Mouse (Mus musculus) intestine, embryonic 14.5 days (tissue): ENCODE data around the gene Fstl4. TPM values are rescaled to one million over a fixed set of nuclear protein-coding genes. Genes with fewer than 3 reads are reported as not detected.

Experiments
- ATAC-seq: fragments of 200-750 bp; cut with Nextera tagmentation; replicated peaks from 2 replicates; pipeline ENCODE4 v1.8.0; 2017; ENCODE audit warnings: low read depth, moderate number of reproducible peaks, moderate TSS enrichment, moderate library complexity; ENCODE audit not compliant: low FRiP score, low TSS enrichment
- DNase-seq: peaks from one replicate; pipeline ENCODE4 v3.0.0-alpha.2; 2018; ENCODE audit warnings: low spot score
- H3K27ac ChIP-seq: fragments of 300-500 bp; sonication (generic); 2 replicates; pipeline ENCODE4 v1.5.1; 2014; ENCODE audit warnings: low read depth, mild to moderate bottlenecking, control low read depth
- H3K27me3 ChIP-seq: fragments of 300-500 bp; sonication (generic); replicated peaks from 2 replicates; pipeline ENCODE4 v1.6.1; 2014; ENCODE audit warnings: low read length, control low read depth; ENCODE audit not compliant: control insufficient read depth, insufficient read depth
- H3K36me3 ChIP-seq: fragments of 300-500 bp; sonication (generic); 2 replicates; pipeline ENCODE4 v1.6.1; 2014; ENCODE audit warnings: low read length, control low read depth; ENCODE audit not compliant: control insufficient read depth, insufficient read depth
- H3K4me1 ChIP-seq: fragments of 300-500 bp; sonication (generic); replicated peaks from 2 replicates; pipeline ENCODE4 v1.6.1; 2014; ENCODE audit warnings: low read length, control low read depth, mixed read lengths; ENCODE audit not compliant: control insufficient read depth, insufficient read depth
- H3K4me2 ChIP-seq: fragments of 300-500 bp; sonication (generic); 2 replicates; pipeline ENCODE4 v1.6.1; 2014; ENCODE audit warnings: low read length
- H3K4me3 ChIP-seq: fragments of 300-500 bp; sonication (generic); 2 replicates; pipeline ENCODE4 v1.5.1; 2014; ENCODE audit warnings: low read depth, low read length, control low read depth, mixed read lengths
- H3K9ac ChIP-seq: fragments of 300-500 bp; sonication (generic); 2 replicates; pipeline ENCODE4 v1.6.1; 2014; ENCODE audit warnings: mild to moderate bottlenecking, low read length
- H3K9me3 ChIP-seq: fragments of 300-500 bp; sonication (generic); 2 replicates; pipeline ENCODE4 v1.6.1; 2016; ENCODE audit warnings: low read length, control low read depth; ENCODE audit not compliant: control insufficient read depth
- WGBS: fragments of 180-500 bp; shearing (Covaris S2); extraction: QIAGEN DNeasy Blood & Tissue Kit; methylation state at CpG from one replicate; pipeline ENCODE4 v1.1.7; 2014; 5-methylcytosine and 5-hydroxymethylcytosine counted together
- polyA plus RNA-seq: library from polyadenylated mRNA; unstranded; fragments of >200 nt; fragmentation: Nextera tagmentation; extraction: Ambion mirVana; gene quantifications from 2 replicates; pipeline ENCODE4 v1.2.1, GENCODE M21; 2014

Gene Fstl4
- polyA plus RNA-seq, 1 experiment from 2014 or later = 7.7 TPM

DNA sequence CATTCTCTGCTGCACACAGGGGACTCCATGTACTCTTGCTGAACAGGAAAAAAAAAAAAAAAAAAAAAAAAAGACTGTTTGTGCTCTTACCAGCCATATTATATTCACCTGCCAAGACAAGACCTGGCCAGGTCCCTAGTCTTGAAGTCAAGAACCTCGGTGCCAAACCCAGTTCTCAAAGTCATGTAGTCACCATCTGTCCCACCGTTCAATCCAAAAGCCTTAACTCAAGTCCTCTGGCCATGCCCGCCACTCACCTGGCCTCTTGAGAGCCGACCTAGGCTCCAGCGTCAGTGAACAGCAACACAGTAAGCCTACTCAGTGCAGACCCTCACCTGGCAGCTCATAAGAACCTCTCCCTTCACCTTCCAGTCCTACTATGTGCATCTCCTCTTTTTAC lies 334.9 kb downstream of the Fstl4 start:
- Histone ChIP-seq H3K4me2 (no peak overlapping the region), H3K27ac (no peak overlapping the region), H3K9me3 (no peaks in the 10 kb centered on the region), H3K36me3 (no peaks in the 10 kb centered on the region), H3K4me1 (peaks cover 7% of the 10 kb centered on the region; the same call in 1 of the 2 replicates), H3K27me3 (no peaks in the 10 kb centered on the region), H3K4me3 (no peak overlapping the region), H3K9ac (no peak overlapping the region)
- ATAC-seq = no peak
- DNase-seq = no peak
- 93% methylated on average over 5 of the region's 5 CpGs for WGBS

DNA sequence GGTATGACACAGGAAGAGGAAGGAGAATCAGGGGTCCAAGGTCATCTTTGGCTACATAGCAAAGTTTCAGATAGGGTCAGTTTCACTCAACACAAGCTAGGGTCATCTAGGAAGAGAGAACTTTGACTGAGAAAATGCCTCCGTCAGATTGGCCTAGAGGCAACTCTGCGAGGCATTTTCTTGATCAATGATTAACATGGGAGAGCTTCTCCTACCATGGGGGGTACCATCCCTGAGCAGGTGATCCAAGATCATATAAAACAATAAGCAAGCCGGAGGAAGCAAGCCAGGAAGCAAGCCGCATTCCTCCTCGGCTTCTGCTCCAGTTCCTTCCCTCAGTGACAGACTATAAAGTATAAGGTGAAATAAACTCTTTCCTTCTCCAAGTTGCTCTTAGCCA lies 337.3 kb downstream of the Fstl4 start:
- ATAC-seq (no peak), DNase-seq (no peak)
- no peaks in the 10 kb centered on the region for H3K9me3 ChIP-seq
- peaks cover 7% of the 10 kb centered on the region; the same call in 1 of the 2 replicates for H3K4me1 ChIP-seq
- no peak overlapping the region for H3K4me2 ChIP-seq
- no peak overlapping the region for H3K9ac ChIP-seq
- H3K36me3 ChIP-seq = no peaks in the 10 kb centered on the region
- WGBS = 66% methylated on average over 5 of the region's 5 CpGs
- no peak overlapping the region for H3K4me3 ChIP-seq
- no peaks in the 10 kb centered on the region for H3K27me3 ChIP-seq
- no peak overlapping the region for H3K27ac ChIP-seq

DNA sequence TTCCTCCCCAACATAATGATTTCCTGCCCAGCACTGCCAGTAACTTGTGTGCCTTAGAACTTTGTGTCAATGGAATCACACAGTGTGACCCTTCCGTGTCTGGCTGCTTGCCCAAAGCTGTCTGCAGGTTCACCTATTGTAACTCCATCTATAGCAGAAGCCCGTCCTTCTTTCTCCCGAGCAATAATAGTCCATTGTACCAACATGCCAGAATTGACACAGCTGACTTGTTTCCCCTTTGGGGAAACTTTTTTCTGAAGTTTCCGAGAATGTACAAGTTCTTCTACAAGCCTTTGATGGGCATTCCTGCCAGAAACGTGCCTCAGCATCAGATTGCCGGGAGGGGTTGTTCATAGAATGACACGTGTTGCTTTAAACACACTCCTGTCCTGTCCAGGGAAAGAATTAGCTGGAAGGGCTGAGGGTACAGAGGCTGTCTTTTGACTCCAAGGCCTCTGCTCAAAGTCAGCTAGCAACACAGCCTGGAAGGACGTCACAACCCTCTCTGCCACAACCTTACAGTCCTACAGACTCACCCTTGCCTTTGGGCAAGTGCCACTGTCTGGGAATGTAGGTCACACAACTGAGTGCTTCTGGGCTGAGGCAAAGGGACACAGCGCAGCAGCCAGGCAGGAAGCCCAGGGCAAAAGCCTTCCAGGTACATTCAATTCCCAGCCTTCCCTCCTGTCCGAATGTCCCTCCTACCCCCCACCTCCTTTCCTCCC lies 339.3 kb downstream of the Fstl4 start:
- H3K9me3 ChIP-seq = no peaks in the 10 kb centered on the region
- ATAC-seq (no peak), DNase-seq (no peak)
- no peaks in the 10 kb centered on the region for H3K36me3 ChIP-seq
- WGBS = 69% methylated on average over 10 of the region's 10 CpGs
- H3K27ac ChIP-seq = no peak overlapping the region
- no peaks in the 10 kb centered on the region for H3K27me3 ChIP-seq
- H3K9ac ChIP-seq = no peak overlapping the region
- no peak overlapping the region for H3K4me3 ChIP-seq
- no peak overlapping the region for H3K4me2 ChIP-seq
- peaks cover 3% of the 10 kb centered on the region; the same call in 1 of the 2 replicates for H3K4me1 ChIP-seq

DNA sequence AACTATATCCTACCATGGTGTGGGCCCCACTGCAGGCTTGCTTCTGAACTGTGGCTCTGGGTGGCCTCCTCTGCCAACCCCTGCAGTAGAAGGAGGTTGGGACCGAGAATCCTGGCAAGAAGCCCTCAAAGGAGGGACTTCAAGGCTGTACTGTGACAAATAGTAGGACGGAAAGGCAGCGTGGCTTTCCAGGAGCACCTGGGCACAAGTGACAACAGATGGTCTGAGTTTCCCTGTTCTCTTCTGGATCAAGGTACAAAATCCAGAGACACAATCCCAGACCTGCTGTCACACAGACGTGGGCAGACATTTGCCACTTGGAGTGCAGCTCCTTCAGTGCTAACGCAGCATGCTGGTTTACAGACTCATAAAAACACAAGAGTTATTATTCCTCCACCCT lies 343.3 kb downstream of the Fstl4 start:
- no peaks in the 10 kb centered on the region for H3K9me3 ChIP-seq

DNA sequence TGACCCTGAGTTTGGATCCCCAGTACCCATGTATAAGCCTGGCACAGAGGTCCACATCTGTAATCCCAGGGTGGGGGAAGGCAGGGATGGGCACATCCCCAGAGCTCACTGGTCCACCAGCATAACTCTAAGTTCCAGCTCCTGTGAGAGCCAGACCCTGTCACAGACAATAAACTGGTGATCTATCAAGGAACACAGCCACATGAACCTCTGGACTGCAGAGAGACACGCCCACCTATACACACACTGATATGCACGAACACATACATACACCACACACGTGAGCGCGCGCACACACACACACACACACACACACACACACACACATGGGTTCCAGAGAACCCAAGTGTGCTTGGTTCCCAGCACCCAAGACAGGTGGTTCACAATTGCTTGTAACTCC lies 344.4 kb downstream of the Fstl4 start:
- Histone ChIP-seq H3K4me1 (0 out of 2 replicates have a peak, but pooled peaks cover 6% of the 10 kb centered on the region), H3K27ac (no peak overlapping the region), H3K9ac (no peak overlapping the region), H3K4me2 (no peak overlapping the region), H3K9me3 (no peaks in the 10 kb centered on the region), H3K4me3 (no peak overlapping the region), H3K27me3 (no peaks in the 10 kb centered on the region), H3K36me3 (no peaks in the 10 kb centered on the region)
- no peak for ATAC-seq
- DNase-seq = no peak
- 87% methylated on average over 6 of the region's 6 CpGs for WGBS

More for the DNA sequence above, 343.3 kb downstream of the Fstl4 start:
- Histone ChIP-seq H3K27me3 (no peaks in the 10 kb centered on the region), H3K4me3 (no peak overlapping the region), H3K4me2 (no peak overlapping the region), H3K27ac (no peak overlapping the region), H3K9ac (no peak overlapping the region), H3K36me3 (no peaks in the 10 kb centered on the region), H3K4me1 (0 out of 2 replicates have a peak, but pooled peaks cover 6% of the 10 kb centered on the region)
- DNase-seq (no peak), ATAC-seq (no peak)
- 59% methylated on average over 5 of the region's 5 CpGs for WGBS

DNA sequence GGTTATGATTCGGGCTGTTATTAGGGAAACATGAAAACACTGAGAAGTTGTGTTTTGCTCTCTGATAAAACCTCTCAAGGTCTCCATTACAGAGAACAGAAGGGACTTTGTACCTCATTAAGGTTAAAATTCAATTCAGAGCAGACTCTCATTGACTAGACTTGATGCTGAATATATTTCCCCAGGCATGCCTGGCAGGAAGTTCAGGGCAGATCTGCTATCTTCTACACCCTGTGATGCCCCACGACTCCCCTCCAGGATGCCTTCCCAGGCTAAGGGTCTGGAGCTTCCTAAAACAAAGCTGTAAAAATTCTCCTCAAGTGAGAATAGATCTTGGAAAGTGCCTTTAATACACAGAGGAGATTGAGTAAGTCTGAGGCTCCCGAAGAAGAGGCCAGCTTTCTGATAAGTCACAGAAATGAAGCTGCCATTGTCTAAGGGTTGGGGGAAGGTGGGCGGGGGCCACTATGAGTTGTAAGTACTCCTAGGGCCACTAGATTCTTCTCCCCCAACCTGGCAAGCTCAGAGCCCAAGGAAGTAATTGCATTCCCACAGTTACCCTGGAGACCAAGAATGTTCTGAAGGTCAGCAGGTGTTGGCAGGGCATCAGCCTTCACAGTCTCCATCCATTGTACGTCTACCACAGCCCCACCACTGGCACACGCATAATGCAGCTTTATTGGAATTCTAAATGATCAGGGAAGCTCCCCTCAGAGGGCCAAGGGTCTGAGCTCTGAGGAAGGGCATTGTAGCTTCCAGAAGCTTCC lies 345.4 kb downstream of the Fstl4 start:
- Histone ChIP-seq H3K27me3 (no peaks in the 10 kb centered on the region), H3K9ac (no peak overlapping the region), H3K36me3 (no peaks in the 10 kb centered on the region), H3K27ac (no peak overlapping the region), H3K4me2 (no peak overlapping the region), H3K4me1 (0 out of 2 replicates have a peak, but pooled peaks cover 6% of the 10 kb centered on the region), H3K9me3 (no peaks in the 10 kb centered on the region), H3K4me3 (no peak overlapping the region)
- no peak for DNase-seq
- WGBS = 66% methylated on average over 6 of the region's 6 CpGs
- ATAC-seq = no peak

DNA sequence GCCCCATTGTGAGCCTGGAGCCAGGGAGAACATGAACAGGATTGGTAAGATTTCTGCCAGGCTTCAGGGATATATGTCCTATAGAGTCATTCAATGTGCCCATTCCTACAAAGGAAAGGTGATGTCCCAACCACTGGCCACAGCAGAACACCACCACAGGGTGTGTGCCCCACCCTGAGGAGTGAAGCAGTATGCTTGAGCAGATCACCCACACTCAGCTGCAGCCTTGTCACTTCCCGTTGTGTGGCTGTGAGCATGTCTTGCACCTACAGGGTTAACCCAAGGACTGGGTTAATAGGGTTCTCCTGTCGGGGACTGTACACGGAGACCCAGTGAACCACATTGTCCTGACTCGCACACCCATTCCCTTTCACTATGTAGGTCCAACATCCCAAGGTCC lies 351.3 kb downstream of the Fstl4 start:
- no peak for ATAC-seq
- no peaks in the 10 kb centered on the region for H3K27me3 ChIP-seq
- no peak overlapping the region for H3K4me2 ChIP-seq
- H3K36me3 ChIP-seq = no peaks in the 10 kb centered on the region
- 72% methylated on average over 4 of the region's 4 CpGs for WGBS
- 0 out of 2 replicates have a peak, but pooled peaks cover 5% of the 10 kb centered on the region for H3K4me1 ChIP-seq
- H3K9ac ChIP-seq = no peak overlapping the region
- H3K4me3 ChIP-seq = no peak overlapping the region
- no peaks in the 10 kb centered on the region for H3K9me3 ChIP-seq
- DNase-seq = no peak
- H3K27ac ChIP-seq = no peak overlapping the region

DNA sequence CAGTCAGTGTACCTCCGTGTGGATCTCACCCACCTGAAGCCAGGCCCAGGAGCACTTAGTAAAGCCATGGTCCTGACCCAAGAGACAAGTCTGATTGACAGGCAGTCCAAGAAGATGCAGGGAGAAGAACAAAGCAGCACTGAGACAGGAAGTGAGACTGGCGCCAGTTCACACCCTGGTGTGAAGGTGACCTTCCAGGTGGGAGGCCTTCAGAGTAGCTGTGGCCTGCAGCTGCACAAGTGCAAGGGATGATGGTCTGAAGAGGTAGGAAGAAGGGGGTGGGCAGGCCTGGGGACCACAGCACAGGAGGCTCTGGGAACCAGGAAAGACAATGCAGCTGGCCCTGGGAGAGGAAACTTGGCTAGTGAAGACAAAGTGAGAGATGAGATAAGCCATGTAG lies 351.9 kb downstream of the Fstl4 start:
- no peak for ATAC-seq
- H3K36me3 ChIP-seq = no peaks in the 10 kb centered on the region
- H3K4me3 ChIP-seq = no peak overlapping the region
- WGBS = 61% methylated on average over 2 of the region's 2 CpGs
- H3K4me1 ChIP-seq = no peaks in the 10 kb centered on the region
- no peak for DNase-seq
- H3K9me3 ChIP-seq = no peaks in the 10 kb centered on the region
- no peak overlapping the region for H3K4me2 ChIP-seq
- no peak overlapping the region for H3K9ac ChIP-seq
- no peak overlapping the region for H3K27ac ChIP-seq
- no peaks in the 10 kb centered on the region for H3K27me3 ChIP-seq
